Mouse (Mus musculus) thymus, adult 2 months (tissue): ENCODE results near the gene Dync1h1.

ENCODE experiments used
- CTCF ChIP-seq: fragments of 200-500 bp; IDR thresholded peaks from 2 replicates; pipeline ENCODE4 v1.5.1; 2012; ENCODE audit warnings: mild to moderate bottlenecking, control low read depth, low read length, moderate library complexity, borderline replicate concordance; ENCODE audit not compliant: control insufficient read depth, poor library complexity, insufficient read depth; ENCODE audit errors: extremely low read depth
- POLR2A ChIP-seq: fragments of 200-500 bp; IDR thresholded peaks from 2 replicates; pipeline ENCODE4 v1.6.1; 2012; ENCODE audit warnings: mild to moderate bottlenecking, low read length, control low read depth, moderate library complexity; ENCODE audit not compliant: control insufficient read depth, poor library complexity, insufficient read depth; ENCODE audit errors: extremely low read depth

DNA sequence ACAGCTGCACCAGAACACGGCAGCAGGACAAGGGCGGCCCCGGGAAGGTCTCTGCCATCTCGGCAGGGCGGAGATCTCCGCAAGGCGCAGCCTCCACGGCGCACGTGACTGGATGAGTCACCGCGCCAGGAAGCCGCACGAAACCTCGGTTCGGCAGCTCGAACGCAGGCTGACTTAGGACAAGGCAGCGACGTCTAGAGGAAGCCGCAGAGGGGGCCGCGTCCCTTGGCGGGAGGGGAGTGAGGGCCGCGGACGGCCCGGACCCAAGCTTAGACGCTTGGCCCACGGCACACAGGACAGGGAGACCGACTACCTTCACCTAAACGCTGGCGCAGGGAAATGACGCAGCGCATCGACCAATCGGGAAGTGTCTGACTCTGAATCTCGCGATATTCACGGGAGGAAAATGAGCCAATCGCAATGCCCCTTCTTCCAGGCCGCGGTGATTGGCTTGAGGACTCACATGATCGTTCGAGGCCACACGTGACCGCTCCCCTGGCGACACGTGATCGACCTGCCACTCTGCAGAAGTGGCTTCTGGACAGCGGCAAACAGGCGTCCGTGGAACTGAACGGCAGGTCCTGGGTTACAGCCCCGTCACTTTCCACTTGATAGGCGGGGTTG lies 9.9 kb upstream of the Dync1h1 start:
- TF ChIP-seq POLR2A, result peak; percentile 50; the same call in 1 of the 2 replicates
- 0 out of 2 replicates have a peak, but pooled peaks have one; percentile 43 for TF ChIP-seq CTCF
